Mouse (Mus musculus): Measurements from ENCODE around the gene Nbeal2. TPM values are rescaled to one million over a fixed set of nuclear protein-coding genes. Genes with fewer than 3 reads are reported as not detected.

The Nbeal2 gene
- total and polyA plus RNA-seq, 3 experiments = 3.2 to 19.7 (median 8.4) TPM

DNA sequence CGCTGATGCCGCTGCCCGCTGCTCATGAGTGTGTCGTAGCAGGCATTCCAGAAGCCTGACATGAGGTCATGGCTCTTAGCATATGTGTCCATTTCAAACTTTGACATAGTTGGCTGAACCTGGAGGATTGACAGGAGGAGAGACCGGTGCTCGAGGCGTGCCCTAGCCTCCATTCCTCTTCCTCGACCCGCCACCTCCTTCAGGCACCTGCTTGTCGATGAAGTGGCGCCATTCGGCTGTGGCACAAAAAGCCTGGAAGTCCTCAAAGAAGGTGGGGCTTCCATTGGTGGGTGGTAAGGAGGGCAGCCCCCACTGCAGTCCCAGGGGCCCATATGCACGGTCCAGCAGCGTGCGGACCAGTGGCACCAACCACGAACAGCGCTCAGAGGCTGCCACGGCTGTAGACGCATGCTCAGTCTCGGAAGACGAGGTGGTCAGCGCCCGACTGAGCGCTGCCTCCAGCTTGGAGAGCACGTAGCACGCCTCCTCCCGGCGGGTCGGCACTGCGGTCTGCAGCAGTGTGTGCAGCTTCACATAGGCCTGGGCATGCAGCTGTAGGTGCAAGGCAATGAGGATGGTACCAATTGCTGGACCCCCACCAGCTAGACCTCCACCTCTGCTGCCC is 22.2 kb downstream of the Nbeal2 start:
- dilution Hi-C loops (cut with MboI; ENCODE audit: extremely low pct_ligation_motif_present, extremely low pct_unique_long_range_greater_than_20kb, low sequenced_read_pairs) (no loop called here), in situ Hi-C loops (cut with MboI; ENCODE audit: low pct_ligation_motif_present, low pct_unique_long_range_greater_than_20kb, low sequenced_read_pairs) (no loop called here)
- Histone ChIP-seq H3K79me2 (replicated peaks; ENCODE audit: control insufficient read depth, extremely low read depth, insufficient read depth, poor library complexity, severe bottlenecking) (no peaks in the 10 kb centered on the region), H3K36me3 (replicated peaks in 1 of 2; ENCODE audit: control insufficient read depth in 1 of 2, insufficient read depth in 1 of 2, low read length in 1 of 2) (peaks cover 90 to 100% of the 10 kb centered on the region in 2 experiments), H3K4me2 (ENCODE audit: insufficient read depth, low read depth, poor library complexity, severe bottlenecking) (no peak overlapping the region), H3K9ac (ENCODE audit: insufficient read depth, low read depth) (no peak overlapping the region), H3K27ac (ENCODE audit: insufficient read depth, low read depth) (no peak overlapping the region), H3K27me3 (replicated peaks) (no peaks in the 10 kb centered on the region), H3K4me3 (replicated peaks in 1 of 3; ENCODE audit: low read depth in 2 of 3, low read length in 2 of 3, poor library complexity in 1 of 3) (no peak overlapping the region), H3K9me3 (replicated peaks; ENCODE audit: low read length) (no peaks in the 10 kb centered on the region), H3K4me1 (ENCODE audit: control insufficient read depth in 1 of 2, insufficient read depth in 2 of 2) (no peaks in the 10 kb centered on the region)
- DNase-seq (ENCODE audit: extremely low read depth) = no peak
- no peak for TF ChIP-seq MAX (IDR thresholded peaks at IDR 0.05; ENCODE audit: low read length)
- no peak for TF ChIP-seq MAFK (IDR thresholded peaks at IDR 0.05; ENCODE audit: insufficient replicate concordance, low read length)

DNA sequence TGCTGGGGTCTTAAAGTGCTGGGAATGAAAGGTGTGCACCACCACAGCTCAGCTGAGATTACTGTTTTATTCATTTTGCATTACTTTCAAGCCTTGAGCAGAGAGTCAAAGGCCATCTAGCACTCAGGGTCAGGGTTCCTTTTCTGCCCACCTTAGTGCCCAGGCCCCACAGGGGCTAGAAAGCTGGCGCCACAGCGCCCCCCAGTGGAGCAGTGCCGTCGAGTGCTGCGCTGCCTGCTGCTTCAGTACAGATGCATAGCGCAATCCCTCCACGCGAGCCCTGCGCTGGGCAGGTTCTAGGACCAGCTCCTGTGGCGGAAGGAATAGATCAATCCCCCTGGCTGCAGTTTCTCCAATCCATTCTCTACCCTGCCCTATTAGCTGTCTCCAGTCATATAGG is 22.8 kb downstream of the Nbeal2 start:
- Histone ChIP-seq H3K4me2 (ENCODE audit: insufficient read depth, low read depth, poor library complexity, severe bottlenecking) (no peak overlapping the region), H3K79me2 (replicated peaks; ENCODE audit: control insufficient read depth, extremely low read depth, insufficient read depth, poor library complexity, severe bottlenecking) (no peaks in the 10 kb centered on the region), H3K9me3 (replicated peaks; ENCODE audit: low read length) (no peaks in the 10 kb centered on the region), H3K36me3 (replicated peaks in 1 of 2; ENCODE audit: control insufficient read depth in 1 of 2, insufficient read depth in 1 of 2, low read length in 1 of 2) (peaks cover 90 to 100% of the 10 kb centered on the region in 2 experiments), H3K27me3 (replicated peaks) (no peaks in the 10 kb centered on the region), H3K27ac (ENCODE audit: insufficient read depth, low read depth) (no peak overlapping the region), H3K9ac (ENCODE audit: insufficient read depth, low read depth) (no peak overlapping the region), H3K4me1 (ENCODE audit: control insufficient read depth in 1 of 2, insufficient read depth in 2 of 2) (no peaks in the 10 kb centered on the region), H3K4me3 (replicated peaks in 1 of 3; ENCODE audit: low read depth in 2 of 3, low read length in 2 of 3, poor library complexity in 1 of 3) (no peak overlapping the region)
- dilution Hi-C loops (cut with MboI; ENCODE audit: extremely low pct_ligation_motif_present, extremely low pct_unique_long_range_greater_than_20kb, low sequenced_read_pairs) (no loop called here), in situ Hi-C loops (cut with MboI; ENCODE audit: low pct_ligation_motif_present, low pct_unique_long_range_greater_than_20kb, low sequenced_read_pairs) (no loop called here)
- DNase-seq (ENCODE audit: extremely low read depth) = no peak
- TF ChIP-seq KAT2A (IDR thresholded peaks at IDR 0.05; ENCODE audit: insufficient replicate concordance, low read length) (no peak), SMC3 (IDR thresholded peaks at IDR 0.05; ENCODE audit: low read depth, low read length) (peak; percentile 60), ETS1 (conservative IDR thresholded peaks at IDR 0.05; ENCODE audit: low read depth, low read length) (no peak), MEF2A (IDR thresholded peaks at IDR 0.05; ENCODE audit: borderline replicate concordance, low read depth, low read length) (no peak), TBP (conservative IDR thresholded peaks at IDR 0.05; ENCODE audit: low read depth, low read length) (no peak), MYC (IDR thresholded peaks at IDR 0.05; ENCODE audit: low read depth, low read length) (no peak), UBTF (IDR thresholded peaks at IDR 0.05; ENCODE audit: low read depth, low read length) (no peak), PAX5 (IDR thresholded peaks at IDR 0.05; ENCODE audit: low read length) (no peak), CTCF (conservative IDR thresholded peaks at IDR 0.05 in 1 of 2, IDR thresholded peaks at IDR 0.05 in 1 of 2; ENCODE audit: low read depth in 2 of 2, low read length in 2 of 2) (peak; percentile 51 to 66; a peak in 3 of 4 replicates), EP300 (IDR thresholded peaks at IDR 0.05; ENCODE audit: low read length) (no peak), CHD1 (IDR thresholded peaks at IDR 0.05; ENCODE audit: low read depth, low read length) (no peak), RAD21 (IDR thresholded peaks at IDR 0.05; ENCODE audit: low read depth, low read length) (peak; percentile 43)

DNA sequence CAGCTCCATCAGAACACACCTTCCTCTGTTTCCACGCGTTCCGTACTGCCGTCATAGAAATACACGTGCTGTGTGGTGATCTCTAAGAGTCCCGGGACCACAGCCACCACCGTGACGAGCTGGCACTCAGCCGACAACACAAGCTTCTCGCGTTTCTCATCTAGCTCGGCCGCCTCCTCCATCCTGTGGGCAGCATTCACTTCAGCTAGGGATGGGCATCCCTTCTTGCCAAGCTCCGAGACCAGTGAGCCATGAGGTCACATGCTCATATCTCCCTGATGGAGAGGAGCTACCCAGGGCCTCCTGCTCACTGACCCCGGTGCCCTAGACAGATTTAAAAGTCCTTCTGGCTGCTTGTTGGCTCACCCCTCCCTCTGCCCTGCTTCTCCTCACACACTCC is 23.8 kb downstream of the Nbeal2 start:
- no peak overlapping the region for H3K4me3 ChIP-seq (replicated peaks in 1 of 3; ENCODE audit: low read depth in 2 of 3, low read length in 2 of 3, poor library complexity in 1 of 3)
- no peaks in the 10 kb centered on the region for H3K9me3 ChIP-seq (replicated peaks; ENCODE audit: low read length)
- H3K4me1 ChIP-seq (ENCODE audit: control insufficient read depth in 1 of 2, insufficient read depth in 2 of 2) = peaks cover 1 to 6% of the 10 kb centered on the region in 2 experiments; a peak in 2 of 4 replicates
- in situ Hi-C loops (cut with MboI; ENCODE audit: low pct_ligation_motif_present, low pct_unique_long_range_greater_than_20kb, low sequenced_read_pairs) (no loop called here), dilution Hi-C loops (cut with MboI; ENCODE audit: extremely low pct_ligation_motif_present, extremely low pct_unique_long_range_greater_than_20kb, low sequenced_read_pairs) (no loop called here)
- DNase-seq (ENCODE audit: extremely low read depth) = no peak
- H3K79me2 ChIP-seq (replicated peaks; ENCODE audit: control insufficient read depth, extremely low read depth, insufficient read depth, poor library complexity, severe bottlenecking) = no peaks in the 10 kb centered on the region
- no peak overlapping the region for H3K4me2 ChIP-seq (ENCODE audit: insufficient read depth, low read depth, poor library complexity, severe bottlenecking)
- H3K27ac ChIP-seq (ENCODE audit: insufficient read depth, low read depth) = no peak overlapping the region
- no peak overlapping the region for H3K9ac ChIP-seq (ENCODE audit: insufficient read depth, low read depth)
- H3K36me3 ChIP-seq (replicated peaks in 1 of 2; ENCODE audit: control insufficient read depth in 1 of 2, insufficient read depth in 1 of 2, low read length in 1 of 2) = peaks cover 91 to 100% of the 10 kb centered on the region in 2 experiments
- H3K27me3 ChIP-seq (replicated peaks) = no peaks in the 10 kb centered on the region
- TF ChIP-seq KAT2A (IDR thresholded peaks at IDR 0.05; ENCODE audit: insufficient replicate concordance, low read length) (no peak), EP300 (IDR thresholded peaks at IDR 0.05; ENCODE audit: low read length) (no peak), TBP (conservative IDR thresholded peaks at IDR 0.05; ENCODE audit: low read depth, low read length) (no peak), JUN (IDR thresholded peaks at IDR 0.05; ENCODE audit: insufficient read depth, low read depth, low read length) (no peak), UBTF (IDR thresholded peaks at IDR 0.05; ENCODE audit: low read depth, low read length) (no peak), E2F4 (IDR thresholded peaks at IDR 0.05; ENCODE audit: insufficient replicate concordance, low read depth, low read length) (no peak), ZKSCAN1 (IDR thresholded peaks at IDR 0.05; ENCODE audit: borderline replicate concordance, low read depth, low read length) (no peak), USF2 (conservative IDR thresholded peaks at IDR 0.05; ENCODE audit: low read depth, low read length) (no peak)
